Mouse (Mus musculus) liver, embryonic 14.5 days (tissue): Measurements from ENCODE around the gene Agap3.

Source experiments
- CTCF ChIP-seq: IDR thresholded peaks from 2 replicates; pipeline ENCODE4 v1.5.1; 2016; ENCODE audit warnings: antibody characterized with exemption, low read depth, control low read depth
- EP300 ChIP-seq: IDR thresholded peaks from 2 replicates; pipeline ENCODE4 v1.6.1; 2016; ENCODE audit warnings: antibody characterized with exemption, low read depth

DNA sequence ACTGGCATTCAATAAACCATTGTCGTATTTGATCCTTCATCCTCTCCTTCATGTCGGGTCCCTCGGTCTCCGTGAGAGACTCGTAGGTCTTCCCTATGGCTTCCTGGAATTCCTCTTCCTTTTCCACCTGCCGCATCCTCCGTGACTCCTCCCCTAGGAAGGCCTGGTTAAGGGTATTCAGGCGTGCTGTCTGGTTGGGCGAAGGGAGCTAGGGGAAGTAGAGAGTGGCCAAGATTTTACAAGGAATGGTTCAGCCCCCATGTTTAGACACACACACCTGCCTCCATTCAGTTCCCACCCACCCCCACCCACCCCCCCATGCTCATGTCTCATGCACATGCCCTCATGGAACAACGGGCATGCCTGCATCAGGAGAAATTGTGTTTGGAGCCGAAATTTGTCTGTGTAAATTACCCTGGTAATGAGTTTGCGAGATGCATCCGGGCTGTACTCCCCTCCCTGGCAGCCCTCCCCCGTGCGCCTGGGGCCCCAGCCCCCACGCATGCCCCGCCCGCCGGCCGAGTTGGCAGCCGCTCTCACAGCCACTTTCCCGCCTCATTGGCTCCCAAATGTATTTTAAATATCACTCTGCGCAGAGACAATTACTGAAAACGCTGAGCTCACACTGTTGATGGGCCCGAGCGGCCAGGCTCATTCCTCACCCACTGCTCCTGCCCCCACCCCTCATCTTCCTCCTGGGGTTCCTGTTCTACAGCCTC lies 98.8 kb downstream of the Agap3 start:
- no peak for TF ChIP-seq EP300
- no peak for TF ChIP-seq CTCF
